Mouse (Mus musculus) cerebellum, adult (tissue): Measurements from ENCODE around the gene Olfr669.
"Not testable (repeated sequence)": the region's sequence is repeated elsewhere in the genome, so short reads cannot be mapped to it uniquely, and the experiment has no call there.

ENCODE experiments used
- ATAC-seq: cut with Nextera tagmentation; 2 replicates; pipeline ENCODE4 v1.9.2; 2017; ENCODE audit warnings: mild to moderate bottlenecking, moderate library complexity, mixed read lengths; ENCODE audit not compliant: insufficient number of reproducible peaks, low FRiP score, low TSS enrichment

The Olfr669 gene

GRCm38 (mm10) chr7:104933940-104934339, at the start of gene Olfr669:
Olfr669 (plus strand) TSS chr7:104934240.
- ATAC-seq: no peak

DNA sequence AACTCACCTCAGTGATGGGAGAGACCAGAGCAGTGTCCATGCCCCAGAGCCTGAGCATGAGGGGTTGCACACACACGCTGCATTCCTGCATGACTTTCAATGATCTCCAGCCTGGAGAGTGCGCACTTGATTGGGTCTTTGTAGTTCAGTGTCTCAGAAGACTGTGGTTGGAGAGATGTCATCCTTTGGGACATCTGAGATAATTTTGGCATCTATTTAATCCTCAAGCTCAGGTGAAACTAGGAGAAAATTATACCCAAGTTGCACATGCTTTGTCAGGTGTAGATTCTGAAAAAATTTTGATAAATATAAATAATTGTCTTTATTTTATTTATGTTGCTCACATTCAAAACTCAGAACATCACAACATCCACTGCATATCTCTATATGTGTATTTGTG, 38.2 kb upstream of the Olfr669 start, which contains the start of gene Olfr666:
Gene Olfr666 (minus strand): TSS at position 101 of the 400 bp plus-strand sequence.
- no peak for ATAC-seq

DNA sequence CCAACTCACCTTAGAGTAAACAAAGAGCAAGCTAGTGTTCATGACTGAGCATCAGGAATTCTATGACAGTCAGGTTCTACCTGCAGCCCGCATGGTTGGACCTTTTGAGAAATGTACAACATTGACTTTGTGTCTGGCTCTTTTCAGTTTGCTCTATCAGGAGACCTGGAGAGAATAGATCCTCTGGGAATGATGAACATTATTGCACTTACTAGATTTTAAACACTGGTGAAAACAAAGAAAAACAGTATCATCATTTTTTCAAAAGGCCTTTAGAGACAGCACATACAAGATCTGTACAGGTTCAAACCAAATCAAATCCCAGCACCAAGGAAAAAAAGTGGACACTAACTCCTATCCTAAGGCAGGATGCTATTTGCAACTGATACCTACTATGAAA, 12.7 kb upstream of the Olfr669 start, which contains the start of gene Olfr667:
Gene Olfr667 (minus strand): TSS at position 101 of the 400 bp plus-strand sequence.
- ATAC-seq: no peak

- ATAC-seq: no peak
These were observed 6.1 kb upstream of the Olfr669 start, which contains the start of gene Olfr668 for GRCm38 (mm10) chr7:104927957-104928356. Olfr668 (minus strand) TSS chr7:104928057.

DNA sequence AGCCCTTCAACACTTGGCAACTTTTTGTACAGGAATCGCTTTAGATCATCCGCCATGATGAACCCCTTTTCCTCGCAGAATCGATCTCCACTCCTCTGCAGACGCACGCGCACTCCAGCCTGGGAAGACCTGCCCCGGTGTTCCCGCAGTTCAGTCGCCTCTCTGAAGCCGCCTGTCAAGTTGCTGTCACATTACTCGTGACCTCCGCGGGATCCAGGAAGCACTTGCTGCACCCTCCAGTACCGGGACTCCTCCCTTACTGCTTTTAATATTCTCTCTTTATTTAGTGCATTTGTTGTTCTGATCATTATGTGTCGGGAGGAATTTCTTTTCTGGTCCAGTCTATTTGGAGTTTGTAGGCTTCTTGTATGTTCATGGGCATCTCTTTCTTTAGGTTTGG, 16.2 kb downstream of the Olfr669 start:
- not testable (repeated sequence) for ATAC-seq

DNA sequence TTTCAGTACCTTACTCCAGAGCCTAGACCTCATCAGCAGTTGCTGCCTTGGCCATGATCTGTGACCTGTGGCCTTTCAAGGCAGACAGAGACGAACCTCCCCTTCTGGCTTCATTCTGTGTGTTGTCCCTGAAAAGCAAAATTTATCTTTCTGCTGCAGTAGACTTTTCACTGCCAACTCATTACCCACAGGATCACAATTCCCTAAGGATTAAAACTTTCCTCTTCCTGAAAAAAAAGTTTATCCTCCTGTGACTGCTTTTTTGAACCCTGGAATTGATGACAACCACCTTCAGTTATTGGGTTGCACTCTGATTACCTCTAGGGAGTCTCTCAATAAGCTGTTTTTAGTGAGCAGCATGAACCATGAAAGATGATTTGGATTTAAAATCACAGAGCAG, 28.5 kb downstream of the Olfr669 start, which contains the start of gene Olfr670:
Gene Olfr670 (minus strand): TSS at position 101 of the 400 bp plus-strand sequence.
- no peak for ATAC-seq

DNA sequence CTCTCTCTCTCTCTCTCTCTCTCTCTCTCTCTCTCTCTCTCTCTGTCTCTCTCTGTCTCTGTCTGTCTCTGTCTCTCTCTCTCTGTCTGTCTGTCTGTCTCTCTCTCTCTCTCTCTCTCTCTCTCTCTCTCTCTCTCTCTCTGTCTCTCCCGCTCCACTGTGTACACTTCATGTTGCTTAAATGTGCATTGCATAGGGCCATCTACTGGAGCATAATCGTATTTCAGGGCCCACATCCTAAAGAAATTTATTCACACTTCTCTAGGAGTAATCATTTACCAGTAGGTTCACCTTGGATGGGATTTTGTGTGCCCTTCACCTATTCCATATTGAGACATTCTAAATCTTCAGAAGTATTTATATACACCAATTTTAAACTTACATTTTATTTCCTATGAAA, 38.5 kb downstream of the Olfr669 start:
- not testable (repeated sequence) for ATAC-seq

GRCm38 (mm10) chr7:104979026-104979425, 45.0 kb downstream of the Olfr669 start, which contains the start of gene Olfr671:
Olfr671 (minus strand) TSS chr7:104979126.
- no peak for ATAC-seq
